27 mouse cellular contexts compared by ENCODE assay signal in genomic region chr16:84100444-84100843, GRCm38 (mm10).
A peak's percentile ranks its signal among the peaks of the same experiment; 100 is the strongest.
DNase-seq lines count a peak whose midpoint lies in the region; ATAC-seq lines count a peak whose summit lies in the region.
"Had no signal": no experiment of that assay in that cellular context is flagged by ENCODE, and none has a peak within 500 bp of the region (broad histone marks: within the 10 kb centered on the region; RNA-seq: fewer than 3 reads in every experiment).

No protein-coding gene starts in this region.

- H3K4me2 ChIP-seq in forebrain, embryonic 14.5 days (ENCODE audit: low read length), result no peak overlapping the region
- H3K4me2 ChIP-seq in forebrain, embryonic 13.5 days, result no peak overlapping the region
- H3K4me2 ChIP-seq in liver, embryonic 12.5 days, result no peak overlapping the region
- H3K4me2 ChIP-seq: heart, embryonic 13.5 days; hindbrain, embryonic 14.5 days had no signal

- no peaks in the 10 kb centered on the region for H3K4me1 ChIP-seq in forebrain, embryonic 14.5 days (ENCODE audit: control insufficient read depth, insufficient read depth, low read length)
- H3K4me1 ChIP-seq in forebrain, embryonic 13.5 days, result no peaks in the 10 kb centered on the region
- no peaks in the 10 kb centered on the region for H3K4me1 ChIP-seq in embryonic facial prominence, embryonic 10.5 days
- H3K4me1 ChIP-seq in liver, embryonic 12.5 days, result no peaks in the 10 kb centered on the region
- H3K4me1 ChIP-seq: heart, embryonic 10.5 days; heart, embryonic 13.5 days had no signal

- H3K9me3 ChIP-seq in forebrain, embryonic 14.5 days (replicated peaks; ENCODE audit: control insufficient read depth, low read length), result no peaks in the 10 kb centered on the region
- no peaks in the 10 kb centered on the region for H3K9me3 ChIP-seq in forebrain, embryonic 13.5 days (replicated peaks)
- no peaks in the 10 kb centered on the region for H3K9me3 ChIP-seq in embryonic facial prominence, embryonic 10.5 days
- H3K9me3 ChIP-seq in liver, embryonic 12.5 days (replicated peaks), result no peaks in the 10 kb centered on the region
- H3K9me3 ChIP-seq: heart, embryonic 10.5 days; heart, embryonic 13.5 days had no signal

- no peaks in the 10 kb centered on the region for H3K27me3 ChIP-seq in forebrain, embryonic 14.5 days (replicated peaks; ENCODE audit: control insufficient read depth, insufficient read depth, low read length)
- no peaks in the 10 kb centered on the region for H3K27me3 ChIP-seq in forebrain, embryonic 13.5 days
- no peaks in the 10 kb centered on the region for H3K27me3 ChIP-seq in embryonic facial prominence, embryonic 10.5 days (replicated peaks; ENCODE audit: low read depth, poor library complexity, severe bottlenecking)
- H3K27me3 ChIP-seq in liver, embryonic 12.5 days (replicated peaks), result no peaks in the 10 kb centered on the region
- H3K27me3 ChIP-seq: heart, embryonic 13.5 days; Patski had no signal

- no peak for ATAC-seq in forebrain, embryonic 14.5 days
- ATAC-seq in forebrain, embryonic 13.5 days, result no peak
- ATAC-seq in liver, embryonic 12.5 days, result no peak
- ATAC-seq: forebrain, embryonic 16.5 days; hindbrain, postnatal 0 days; inflammation-experienced regulatory T-cells, adult 6 months; intestine, embryonic 16.5 days; Patski had no signal

- no peaks in the 10 kb centered on the region for H3K36me3 ChIP-seq in forebrain, embryonic 14.5 days (ENCODE audit: control insufficient read depth, insufficient read depth, low read length)
- no peaks in the 10 kb centered on the region for H3K36me3 ChIP-seq in forebrain, embryonic 13.5 days (ENCODE audit: poor library complexity, severe bottlenecking)
- no peaks in the 10 kb centered on the region for H3K36me3 ChIP-seq in embryonic facial prominence, embryonic 10.5 days (replicated peaks)
- H3K36me3 ChIP-seq in liver, embryonic 12.5 days, result no peaks in the 10 kb centered on the region
- H3K36me3 ChIP-seq: heart, embryonic 10.5 days; heart, embryonic 13.5 days had no signal

- H3K9ac ChIP-seq in forebrain, embryonic 14.5 days (ENCODE audit: low read length), result no peak overlapping the region
- no peak overlapping the region for H3K9ac ChIP-seq in forebrain, embryonic 13.5 days
- no peak overlapping the region for H3K9ac ChIP-seq in liver, embryonic 12.5 days
- H3K9ac ChIP-seq: heart, embryonic 13.5 days; hindbrain, embryonic 14.5 days had no signal

- no peak overlapping the region for H3K4me3 ChIP-seq in forebrain, embryonic 14.5 days (ENCODE audit: low read depth, low read length)
- H3K4me3 ChIP-seq in forebrain, embryonic 13.5 days, result no peak overlapping the region
- no peak overlapping the region for H3K4me3 ChIP-seq in embryonic facial prominence, embryonic 10.5 days
- no peak overlapping the region for H3K4me3 ChIP-seq in liver, embryonic 12.5 days
- H3K4me3 ChIP-seq: heart, adult 2 months; heart, embryonic 10.5 days; heart, embryonic 13.5 days had no signal

- peak; percentile 5 for DNase-seq in forebrain, embryonic 14.5 days (ENCODE audit: low spot score)
- peak; percentile 34 for DNase-seq in right cerebral cortex, adult 18-20 months
- no peak for DNase-seq in right cerebral cortex, postnatal 25 days
- peak; percentile 12 for DNase-seq in right cerebral cortex, postnatal 14 days
- no peak for DNase-seq in embryonic facial prominence, embryonic 10.5 days (ENCODE audit: low spot score)
- DNase-seq in ovary, postnatal 10 days (ENCODE audit: low spot score), result no peak
- DNase-seq: adrenal gland, adult 2 months; adrenal gland, postnatal 25 days; cerebellum, adult 11 months; cerebellum, adult 2 months; cerebellum, postnatal 36 days; embryo, embryonic 11 days; gastrocnemius, postnatal 10 days; gastrocnemius, postnatal 36 days; heart, adult 2 months; heart, postnatal 14 days; heart, postnatal 4 days had no signal

- 83% methylated on average over 1 of the region's 1 CpGs for WGBS in forebrain, embryonic 14.5 days
- WGBS in forebrain, embryonic 13.5 days, result 81% methylated on average over 1 of the region's 1 CpGs
- 78% methylated on average over 1 of the region's 1 CpGs for WGBS in embryonic facial prominence, embryonic 10.5 days
- 50% methylated on average over 1 of the region's 1 CpGs for WGBS in liver, embryonic 12.5 days (ENCODE audit: insufficient replicate concordance)

- no peak overlapping the region for H3K27ac ChIP-seq in forebrain, embryonic 14.5 days (ENCODE audit: low read depth, low read length)
- no peak overlapping the region for H3K27ac ChIP-seq in forebrain, embryonic 13.5 days
- no peak overlapping the region for H3K27ac ChIP-seq in embryonic facial prominence, embryonic 10.5 days (replicated peaks)
- H3K27ac ChIP-seq in liver, embryonic 12.5 days, result no peak overlapping the region
- H3K27ac ChIP-seq: heart, adult 2 months; heart, embryonic 10.5 days; heart, embryonic 13.5 days; hindbrain, embryonic 14.5 days; hindbrain, postnatal 0 days had no signal

Comparison
In these comparisons a context has a peak if more than half of its experiments do, and no peak if none do; other contexts are left out.
1. DNase-seq: peak in forebrain, embryonic 14.5 days (single experiment), right cerebral cortex, adult 18-20 months (single experiment) and right cerebral cortex, postnatal 14 days (single experiment); none in right cerebral cortex, postnatal 25 days (single experiment), embryonic facial prominence, embryonic 10.5 days (single experiment) and ovary, postnatal 10 days (single experiment).